Mouse (Mus musculus) embryo, embryonic 9.5 days (tissue): ENCODE measurements around the gene Rprd1b.
A peak's percentile ranks its signal among the peaks of the same experiment; 100 is the strongest.
"Not testable (repeated sequence)": the region's sequence is repeated elsewhere in the genome, so short reads cannot be mapped to it uniquely, and the experiment has no call there.

Experiments used
- DNase-seq: peaks from one replicate; pipeline ENCODE4 v3.0.0-alpha.2; 2017; ENCODE audit errors: extremely low spot score

Gene Rprd1b

DNA sequence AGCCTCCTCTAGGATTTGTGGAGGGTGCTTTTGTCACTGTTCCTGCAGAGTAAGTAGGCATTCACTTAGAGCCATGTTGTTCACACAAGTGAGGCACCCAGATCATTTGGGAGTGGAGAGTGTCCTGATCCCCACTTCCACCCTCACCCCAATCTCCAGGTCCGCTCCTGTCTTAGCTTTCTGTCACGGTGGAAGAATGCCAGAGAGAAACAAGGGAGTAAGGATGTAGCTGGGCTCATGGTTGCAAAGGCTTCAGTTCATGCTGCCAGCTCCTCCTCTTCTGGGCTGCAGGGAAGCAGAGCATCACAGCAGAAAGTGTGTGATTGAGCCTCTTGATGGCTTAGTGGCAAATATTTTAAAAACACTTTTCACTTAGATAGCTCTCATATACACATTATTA lies 12.1 kb downstream of the Rprd1b start:
- no peak for DNase-seq

DNA sequence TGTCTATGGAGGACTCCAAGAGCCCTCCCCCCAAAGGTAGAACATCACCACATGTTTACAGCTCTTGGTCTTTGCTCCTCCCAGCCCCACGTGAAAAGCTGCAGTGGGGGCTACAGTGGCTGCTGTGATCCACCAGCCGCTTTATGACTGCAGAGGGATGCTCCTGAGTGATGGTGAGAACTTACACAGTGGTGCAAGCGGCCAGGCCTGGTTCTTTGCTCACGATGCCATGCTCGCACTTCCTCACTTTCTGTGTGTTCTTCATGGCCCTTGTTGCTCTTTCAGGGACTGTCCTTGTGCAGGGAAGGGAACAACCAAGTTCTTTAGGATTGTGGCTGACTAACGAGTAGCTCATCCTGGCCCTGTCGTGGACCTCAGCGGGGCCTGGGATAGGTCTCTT lies 15.2 kb downstream of the Rprd1b start:
- no peak for DNase-seq

DNA sequence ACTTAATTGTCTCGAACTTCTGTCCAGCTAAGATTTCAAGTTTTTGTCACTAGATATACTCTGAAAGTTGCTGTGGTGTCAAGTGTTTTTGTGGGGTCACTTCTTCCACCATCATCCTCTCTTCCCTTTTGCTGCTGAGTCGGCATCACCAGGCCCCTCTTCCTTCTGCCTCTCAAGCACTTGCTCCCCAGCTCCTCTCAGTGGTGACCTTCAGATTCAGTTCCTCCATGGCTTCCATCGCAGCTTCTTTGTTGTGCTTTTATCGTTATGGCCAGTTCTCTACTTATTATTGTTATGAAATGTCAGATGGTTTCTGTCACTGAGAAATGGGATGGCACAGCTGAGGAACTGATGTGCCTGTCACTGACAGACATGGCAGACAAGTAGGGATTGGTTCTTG lies 17.9 kb downstream of the Rprd1b start:
- no peak for DNase-seq

DNA sequence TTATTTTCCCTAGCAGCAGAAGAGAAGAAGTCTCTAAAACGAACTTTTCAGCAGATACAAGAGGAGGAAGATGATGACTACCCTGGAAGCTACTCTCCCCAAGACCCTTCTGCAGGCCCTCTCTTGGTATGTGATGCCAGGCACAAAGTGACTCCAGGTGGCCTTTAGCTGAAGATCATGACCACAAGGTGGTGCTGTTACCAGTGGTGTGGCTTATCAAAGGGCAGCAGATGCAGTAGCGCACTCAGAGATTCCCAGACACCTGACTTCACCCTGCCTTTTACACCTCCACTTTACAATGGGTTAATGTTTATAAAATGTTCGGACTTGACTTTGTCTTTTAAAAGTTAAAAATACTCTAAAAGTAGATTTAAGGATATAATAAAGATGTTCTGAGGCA lies 19.6 kb downstream of the Rprd1b start:
- peak; percentile 39 for DNase-seq

DNA sequence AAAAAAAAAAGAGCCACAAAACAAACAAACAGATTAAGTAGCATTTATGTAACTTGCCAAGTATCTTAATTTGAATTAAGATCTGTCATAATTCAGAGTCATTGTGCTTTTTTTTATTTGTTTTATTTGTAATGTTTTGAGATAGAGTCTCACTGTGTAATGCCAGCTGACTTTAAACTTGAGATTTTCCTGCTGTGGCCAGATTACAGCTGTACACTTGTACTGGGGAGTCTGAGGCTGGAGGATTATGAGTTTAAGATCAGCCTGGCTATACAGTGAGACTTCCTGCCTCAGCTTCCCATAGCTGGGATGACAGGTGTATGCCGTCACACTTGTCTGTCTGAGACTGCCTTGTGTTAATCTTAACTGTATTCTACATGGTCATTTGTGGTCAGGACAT lies 20.4 kb downstream of the Rprd1b start:
- DNase-seq, result no peak

DNA sequence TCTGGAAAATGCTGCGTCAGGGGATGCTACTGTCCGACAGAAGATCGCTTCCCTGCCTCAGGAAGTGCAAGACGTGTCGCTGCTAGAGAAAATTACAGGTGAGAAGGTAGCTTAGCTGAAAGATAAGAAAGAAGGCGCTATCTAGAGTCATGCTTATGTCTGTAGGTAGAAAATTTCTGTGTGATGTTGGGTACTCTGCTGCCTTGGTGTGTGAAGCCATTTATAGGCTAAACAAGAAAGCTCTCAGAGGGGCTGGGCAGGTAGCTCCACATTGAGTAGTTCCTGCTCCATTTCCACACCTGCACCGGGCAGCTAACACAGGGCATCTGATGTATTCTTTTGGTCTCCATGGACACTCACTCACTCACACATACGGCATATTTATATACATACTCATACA lies 21.8 kb downstream of the Rprd1b start:
- DNase-seq, result no peak

DNA sequence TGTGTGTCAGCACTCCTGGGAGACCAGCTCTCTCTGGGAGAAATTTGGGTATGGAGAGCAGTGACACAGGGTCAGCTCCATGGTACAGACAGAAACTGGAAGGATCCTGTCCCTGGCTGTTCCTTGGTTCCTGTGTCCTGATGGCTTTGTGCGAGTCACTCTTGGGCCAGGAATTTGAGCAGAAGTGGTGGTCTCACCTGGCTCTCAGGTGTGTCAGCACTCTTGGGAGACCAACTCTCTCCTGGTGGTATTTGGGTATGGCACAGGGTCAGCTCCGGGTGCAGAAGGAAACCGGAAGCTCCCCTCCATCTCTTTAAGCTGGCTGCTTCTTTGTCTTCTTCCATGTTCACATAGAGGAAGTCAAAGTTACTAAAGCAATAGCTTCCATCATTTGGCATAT lies 26.3 kb downstream of the Rprd1b start:
- no peak for DNase-seq

DNA sequence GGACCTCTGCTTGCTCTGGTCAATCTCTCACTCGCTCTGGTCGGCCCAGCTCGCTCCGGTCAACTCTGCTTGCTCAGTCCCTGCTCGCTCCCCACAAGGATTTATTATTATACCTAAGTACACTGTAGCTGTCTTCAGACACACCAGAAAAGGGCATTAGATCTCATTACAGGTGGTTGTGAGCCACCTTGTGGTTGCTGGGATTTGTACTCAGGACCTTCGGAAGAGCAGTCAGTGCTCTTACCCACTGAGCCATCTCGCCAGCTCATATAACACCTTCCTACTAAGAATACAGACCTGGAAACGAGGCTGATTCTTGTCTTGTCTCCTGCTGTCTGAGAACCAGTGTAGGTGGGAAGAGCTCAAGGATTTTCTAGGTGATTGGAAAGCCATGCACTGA lies 27.1 kb downstream of the Rprd1b start:
- DNase-seq, result not testable (repeated sequence)

DNA sequence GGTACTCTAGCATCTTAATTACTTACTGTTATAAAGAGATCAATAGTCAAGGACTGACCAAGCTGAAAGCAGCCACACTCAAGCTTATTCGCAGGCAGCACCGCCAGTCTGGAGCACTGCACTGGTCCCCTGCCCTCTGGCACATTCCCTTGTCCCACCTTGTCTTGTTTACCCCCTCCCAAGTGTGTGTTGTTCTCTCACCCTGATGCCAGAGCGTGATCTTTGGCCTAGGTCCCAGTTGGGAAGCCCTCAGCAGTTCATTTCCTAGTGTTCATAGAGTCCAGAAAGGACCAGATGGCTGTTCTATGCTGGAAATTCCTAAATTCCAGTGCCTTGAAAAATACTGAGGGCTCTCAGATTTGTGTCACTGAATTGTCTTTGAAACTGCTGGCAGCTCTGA lies 28.7 kb downstream of the Rprd1b start:
- DNase-seq, result no peak

DNA sequence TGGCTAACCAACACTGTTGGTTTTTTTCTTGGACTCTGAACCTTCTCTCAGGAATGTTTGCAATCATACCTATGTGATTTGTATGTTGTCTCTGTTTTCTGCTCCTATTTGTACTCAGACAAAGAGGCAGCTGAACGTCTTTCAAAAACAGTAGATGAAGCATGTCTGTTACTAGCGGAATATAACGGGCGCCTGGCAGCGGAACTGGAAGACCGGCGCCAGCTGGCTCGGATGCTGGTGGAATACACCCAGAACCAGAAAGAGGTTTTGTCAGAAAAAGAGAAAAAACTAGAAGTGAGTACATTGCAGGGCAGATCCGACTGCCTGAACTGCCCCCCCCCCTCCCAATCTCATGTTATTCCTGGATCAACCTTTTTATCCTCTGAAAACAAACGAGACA lies 30.2 kb downstream of the Rprd1b start:
- no peak for DNase-seq

DNA sequence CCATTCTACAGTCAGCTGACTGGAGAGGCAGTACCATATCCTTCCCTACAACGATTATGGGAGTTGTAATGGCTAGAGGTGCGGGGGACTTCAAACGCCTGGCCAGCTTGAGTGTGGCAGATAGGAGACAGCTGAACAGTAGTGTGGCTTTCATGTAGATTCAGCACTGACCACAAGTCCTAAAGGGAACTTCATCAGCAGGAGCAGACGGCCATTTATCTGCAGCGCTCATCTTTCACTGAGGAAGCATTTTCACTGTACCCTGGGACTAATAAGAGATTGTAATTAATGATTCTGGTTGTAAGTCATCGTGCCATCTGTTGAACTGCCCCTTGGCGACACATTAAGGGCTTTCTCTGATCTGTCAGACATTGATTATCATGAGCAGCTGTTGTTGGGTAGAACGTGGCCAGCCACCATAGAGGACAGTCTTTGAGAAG lies 31.4 kb downstream of the Rprd1b start:
- no peak for DNase-seq

DNA sequence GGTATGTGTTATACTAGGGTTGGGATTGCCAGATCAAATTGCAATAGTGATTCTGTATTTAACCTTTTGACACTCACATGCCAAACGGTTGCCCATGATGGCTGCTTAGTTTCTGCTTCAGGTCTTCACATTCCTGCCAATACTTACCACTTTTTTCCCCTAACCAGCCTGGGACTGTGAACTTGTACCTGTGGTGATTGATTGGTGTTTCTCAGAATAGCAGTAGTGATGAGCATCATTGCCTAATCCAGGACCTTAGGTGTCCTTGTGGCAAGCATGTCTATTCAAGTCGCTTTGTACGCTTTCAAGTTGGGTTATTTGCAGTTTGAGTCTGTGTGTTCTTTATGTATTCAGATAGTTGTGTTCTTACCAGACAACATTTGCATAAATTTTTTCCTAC lies 34.7 kb downstream of the Rprd1b start:
- DNase-seq, result no peak

DNA sequence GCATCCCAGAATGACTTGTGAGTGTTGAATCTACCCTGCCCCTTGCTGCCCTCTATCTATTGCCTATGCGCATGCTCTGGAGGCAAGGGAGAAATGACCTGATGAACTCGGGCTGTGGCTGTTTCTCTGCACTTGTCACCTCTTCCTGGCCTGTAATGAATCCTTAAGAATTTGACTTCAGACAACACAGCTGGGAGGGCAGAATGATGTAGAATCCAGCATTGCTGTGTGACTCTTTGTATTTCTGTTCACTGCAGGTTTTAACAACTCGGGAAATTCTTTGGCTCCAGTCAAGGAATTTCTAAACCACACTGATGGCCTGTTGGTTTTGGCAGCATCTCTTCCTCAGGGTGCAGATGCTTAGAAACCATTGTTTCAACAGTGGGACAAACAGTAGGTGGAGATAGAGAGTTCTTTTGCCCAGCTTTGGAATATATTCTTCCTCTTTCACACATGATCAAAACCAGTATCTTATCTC lies 36.3 kb downstream of the Rprd1b start:
- no peak for DNase-seq

DNA sequence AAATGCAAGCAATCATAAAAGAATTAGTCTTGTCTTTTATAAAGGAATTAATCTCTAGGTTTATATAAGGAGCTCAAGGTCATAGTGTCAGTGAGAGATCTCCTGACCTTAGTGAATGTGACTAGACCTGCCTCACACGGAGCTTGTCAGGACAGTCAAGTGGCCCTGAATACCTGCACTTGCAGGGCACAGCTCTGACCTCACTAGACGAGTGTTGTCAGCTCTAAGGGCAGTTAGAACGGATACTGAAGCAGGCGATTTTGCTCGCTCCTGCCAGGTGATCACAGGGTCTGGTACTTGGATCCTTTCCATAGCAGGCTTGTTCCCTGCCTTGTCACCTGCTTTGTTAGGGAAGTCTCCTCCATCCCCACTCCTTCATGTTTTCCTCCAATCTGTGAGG lies 36.8 kb downstream of the Rprd1b start:
- no peak for DNase-seq

DNA sequence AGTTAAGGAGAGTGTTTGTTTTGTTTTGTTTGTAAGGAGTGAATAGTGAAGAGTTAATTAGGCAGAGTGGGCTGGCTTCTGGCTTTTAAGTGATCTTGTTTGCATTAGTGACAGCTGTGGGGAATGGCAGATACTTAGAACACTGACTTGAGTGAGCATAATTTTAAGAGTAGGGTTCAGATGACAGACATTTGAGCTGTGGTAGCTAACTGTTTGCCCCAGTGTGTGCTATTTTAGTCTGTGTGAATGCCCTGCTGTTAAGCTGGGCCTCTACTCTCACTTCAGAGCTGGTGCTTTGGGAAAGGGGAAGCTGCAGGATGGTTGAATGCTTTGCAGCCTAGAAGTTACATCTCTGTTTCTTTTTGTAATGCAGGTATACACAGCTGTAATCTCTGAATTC lies 38.2 kb downstream of the Rprd1b start:
- no peak for DNase-seq

DNA sequence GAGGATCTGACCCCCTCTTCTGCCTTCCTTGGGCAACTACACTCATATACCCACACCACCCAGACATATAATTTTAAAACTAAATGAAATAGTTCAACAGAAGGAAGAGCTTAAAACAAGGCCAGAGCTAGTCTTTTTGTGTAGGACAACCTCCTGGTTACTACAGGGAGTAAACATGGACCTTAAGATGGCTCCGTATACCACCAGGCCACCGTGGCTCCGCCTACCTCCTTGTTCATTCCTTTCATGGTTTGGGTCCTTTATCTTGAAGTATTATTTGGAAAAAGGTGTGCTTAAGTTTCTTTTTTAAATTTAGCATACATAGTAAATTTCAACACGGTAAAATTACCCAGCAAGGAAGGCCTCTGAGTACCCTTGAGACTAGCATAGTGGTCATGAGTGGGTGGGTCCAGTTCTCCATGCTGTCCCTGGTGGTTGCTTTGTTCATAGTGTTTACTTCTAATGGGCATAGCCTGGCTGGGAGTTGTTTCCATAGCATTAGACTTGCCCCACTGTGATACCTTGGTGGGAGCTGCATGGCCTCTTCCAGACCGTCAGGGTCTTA lies 39.0 kb downstream of the Rprd1b start:
- DNase-seq, result no peak

DNA sequence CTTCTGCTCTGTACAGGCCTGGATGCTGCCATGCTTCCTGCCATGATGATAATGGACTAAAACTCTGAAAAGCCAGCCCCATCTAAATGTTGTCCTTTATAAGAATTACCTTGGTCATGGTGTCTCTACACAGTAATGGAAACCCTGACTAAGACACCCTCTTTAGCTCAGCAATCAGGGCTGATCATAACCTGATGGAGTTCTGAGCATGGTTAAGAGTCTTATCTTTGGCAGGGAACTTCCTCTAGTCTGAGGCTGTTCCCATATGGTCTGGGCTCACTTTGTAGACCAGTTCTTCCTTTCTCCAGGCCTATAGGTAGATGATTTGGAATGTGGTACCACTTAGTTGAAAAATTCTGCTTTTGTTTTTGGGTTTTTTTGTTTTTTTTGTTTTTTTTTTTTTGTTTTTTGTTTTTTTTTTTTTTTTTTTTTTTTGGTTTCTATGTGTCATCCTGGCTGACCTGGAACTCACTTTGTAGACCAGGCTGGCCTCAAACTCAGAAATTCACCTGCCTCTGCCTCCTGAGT lies 40.2 kb downstream of the Rprd1b start:
- DNase-seq, result no peak

DNA sequence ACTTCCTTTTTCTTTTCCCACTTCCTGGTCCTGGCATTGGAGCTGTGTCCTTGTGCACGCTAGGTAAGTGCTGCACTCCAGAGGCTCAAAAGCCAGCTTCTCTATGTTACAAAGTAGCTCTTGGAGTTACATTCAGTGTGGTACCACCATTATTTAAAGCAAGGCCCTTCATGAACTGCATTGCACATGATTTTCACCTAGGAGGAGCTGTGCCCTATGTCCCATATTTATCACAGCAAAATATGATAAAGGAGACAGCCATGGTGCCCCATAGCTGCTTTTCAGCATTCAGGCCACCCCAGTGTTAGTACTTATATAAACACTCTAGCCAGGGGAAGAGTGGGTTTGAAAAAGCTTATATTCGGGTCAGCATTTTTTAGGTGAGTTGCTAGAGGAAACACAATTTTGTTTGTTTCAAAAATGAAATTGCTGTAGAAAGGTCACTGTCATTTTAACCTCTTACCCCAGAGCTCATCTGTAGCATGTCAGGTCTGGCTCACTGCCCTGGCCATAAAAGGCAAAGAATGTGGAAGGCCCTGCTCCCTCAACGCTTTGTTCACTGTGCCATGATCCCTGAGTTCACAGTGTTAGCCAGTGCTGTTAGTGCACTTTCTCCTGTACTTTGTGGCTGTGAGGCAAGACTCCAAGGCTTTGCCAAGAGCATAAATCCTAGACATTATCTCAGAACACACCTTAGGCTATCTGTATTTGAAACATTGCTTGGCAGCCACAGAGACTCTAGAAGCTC lies 42.8 kb downstream of the Rprd1b start:
- DNase-seq, result no peak

DNA sequence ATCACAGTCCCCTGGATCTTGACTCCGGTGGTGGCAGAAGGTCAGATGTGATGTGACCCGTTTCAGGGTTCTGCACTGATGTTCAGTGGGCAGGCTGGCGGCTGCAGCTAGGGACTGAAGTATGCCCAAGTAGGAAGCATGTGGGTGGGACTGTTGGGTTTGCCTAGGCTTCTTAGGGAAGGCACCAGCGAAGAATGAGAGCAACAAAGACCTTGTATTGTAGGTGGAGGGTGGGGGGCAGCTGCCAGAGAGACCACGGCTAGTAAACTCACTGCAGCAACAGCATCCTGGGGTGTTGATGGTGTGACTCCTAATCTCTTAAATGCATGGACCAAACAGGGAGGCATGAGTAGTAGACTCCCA lies 43.3 kb downstream of the Rprd1b start:
- no peak for DNase-seq

DNA sequence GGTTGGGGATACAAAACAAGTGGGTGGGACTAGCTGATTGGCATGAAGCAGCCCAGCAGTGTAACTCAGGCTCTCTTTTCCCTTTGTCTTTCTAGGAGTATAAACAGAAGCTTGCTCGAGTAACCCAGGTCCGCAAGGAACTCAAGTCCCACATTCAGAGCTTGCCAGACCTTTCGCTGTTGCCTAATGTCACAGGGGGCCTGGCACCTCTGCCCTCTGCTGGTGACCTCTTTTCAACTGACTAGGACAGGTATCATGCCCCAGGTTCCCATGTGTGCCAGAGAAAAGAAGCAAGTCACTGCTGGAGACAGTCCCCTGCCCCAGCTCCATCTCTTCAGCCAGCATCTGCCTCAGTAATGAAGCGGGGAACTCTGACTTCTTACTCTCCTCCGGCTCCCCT lies 46.5 kb downstream of the Rprd1b start:
- DNase-seq, result no peak

DNA sequence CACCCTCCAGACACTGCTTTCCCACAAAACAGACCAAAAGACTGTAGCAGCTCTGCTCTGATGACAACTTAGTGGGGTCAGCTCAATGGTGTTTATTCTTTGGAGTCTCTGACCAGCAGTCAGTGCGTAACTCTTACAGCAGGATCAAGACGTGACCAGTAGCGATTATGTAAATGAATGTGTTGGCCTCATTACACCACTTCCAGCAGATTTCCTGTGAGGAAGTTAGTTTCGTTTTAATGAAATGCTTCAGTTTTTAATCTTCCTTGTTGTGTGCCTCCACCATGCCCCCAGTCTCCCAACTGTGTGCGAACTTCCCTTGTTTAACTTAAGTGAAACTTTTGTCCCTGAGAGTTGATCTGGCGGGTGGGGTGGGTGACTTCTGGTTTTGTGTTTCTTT lies 48.4 kb downstream of the Rprd1b start:
- DNase-seq, result no peak

DNA sequence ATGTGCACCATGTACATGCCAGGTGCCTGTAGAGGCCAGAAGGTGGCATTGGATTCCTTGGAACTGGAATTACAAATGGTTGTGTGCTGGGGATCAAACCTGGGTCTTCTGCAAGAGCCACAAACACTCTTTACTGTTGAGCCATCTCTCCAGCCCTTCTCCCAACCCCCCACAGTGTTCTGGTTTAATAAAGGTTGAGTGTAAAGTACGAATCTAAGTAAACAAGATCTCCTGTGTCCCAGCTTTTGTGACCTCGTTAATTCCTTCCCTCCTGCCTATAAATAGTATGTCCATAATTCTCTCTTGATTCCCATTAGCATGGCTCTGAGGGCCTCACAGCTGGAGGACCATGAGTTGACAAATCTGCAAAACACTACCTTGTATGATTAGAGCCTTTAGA lies 49.7 kb downstream of the Rprd1b start:
- DNase-seq, result no peak

DNA sequence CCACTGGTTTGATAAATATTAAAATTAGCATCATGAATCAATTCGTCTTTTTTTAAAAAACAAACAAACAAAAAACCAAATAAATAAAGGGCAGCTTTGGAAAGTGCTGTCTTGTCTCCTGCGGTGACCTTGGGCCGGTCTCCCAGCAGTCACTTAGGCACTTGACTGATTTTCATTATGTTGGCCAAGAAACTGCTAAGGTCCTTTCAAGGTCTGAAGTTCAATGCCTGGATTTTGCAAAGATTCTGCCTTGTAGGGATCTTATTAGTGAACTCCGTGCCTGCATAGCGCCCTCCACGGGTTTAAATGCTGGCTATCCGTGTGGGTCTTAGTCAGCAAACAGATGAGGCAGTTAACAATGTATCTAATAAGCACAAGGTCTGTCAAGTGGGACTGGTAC lies 50.7 kb downstream of the Rprd1b start:
- DNase-seq, result no peak
